Mouse (Mus musculus) layer of hippocampus, adult 2 months (tissue): ENCODE measurements around the gene Por. TPM values are rescaled to one million over a fixed set of nuclear protein-coding genes. Genes with fewer than 3 reads are reported as not detected.

Experiments
- DNase-seq, 2 experiments: peaks; one replicate each; pipeline ENCODE4 v3.0.0; 2022; ENCODE audit warnings: low spot score in 2 of 2
- H3K27ac ChIP-seq: fragments of 200-600 bp; 2 replicates; pipeline ENCODE4 v1.8.1; 2022
- H3K4me3 ChIP-seq: fragments of 200-600 bp; 2 replicates; pipeline ENCODE4 v1.8.1; 2022; ENCODE audit warnings: mild to moderate bottlenecking
- CTCF ChIP-seq: fragments of 200-600 bp; conservative IDR thresholded peaks from 2 replicates; pipeline ENCODE4 v1.8.1; 2022; ENCODE audit warnings: antibody characterized with exemption, mild to moderate bottlenecking, moderate library complexity
- long read RNA-seq, 2 experiments: library from polyadenylated mRNA; stranded (forward); transcript quantifications; one replicate each; pipeline ENCODE4 v2.0.0; 2021; ENCODE audit warnings: borderline mapping rate in 2 of 2
- total RNA-seq, 2 experiments: library from RNA; stranded (reverse); gene quantifications; 2 replicates each; pipeline ENCODE4 v1.2.3; 2021

The Por gene
- 100 to 1,000 TPM; 103 to 112 TPM for total RNA-seq
- long read RNA-seq, experiment 1, transcript Por-201 (16 exons, 2,636 nt) = major isoform, 41 of 66 reads
- long read RNA-seq, experiment 1, partial matches to known transcripts = 12 of 66 reads
- long read RNA-seq, experiment 1, other reads (novel, unspliced or antisense) = 13 of 66 reads
- long read RNA-seq, experiment 2, transcript Por-201 (16 exons, 2,636 nt) = major isoform, 44 of 78 reads
- long read RNA-seq, experiment 2, partial matches to known transcripts = 16 of 78 reads
- long read RNA-seq, experiment 2, other reads (novel, unspliced or antisense) = 18 of 78 reads

GRCm38 (mm10) chr5:135669741-135670275, at the start of gene Por:
Gene Por, plus strand, starts transcription at chr5:135670033.
- no peak within 1 kb of the TSS for H3K27ac ChIP-seq
- DNase-seq = no peak
- H3K4me3 ChIP-seq = no peak within 1 kb of the TSS
- TF ChIP-seq CTCF = no peak

GRCm38 (mm10) chr5:135620526-135620925, 49.3 kb upstream of the Por start:
- no peak overlapping the region for H3K27ac ChIP-seq
- TF ChIP-seq CTCF = no peak
- H3K4me3 ChIP-seq = no peak overlapping the region
- no peak for DNase-seq

- no peak for TF ChIP-seq CTCF
- DNase-seq = peak in 1 of 2 experiments; percentile 32
- Histone ChIP-seq H3K4me3 (no peak overlapping the region), H3K27ac (no peak overlapping the region)
These were observed 48.1 kb upstream of the Por start for GRCm38 (mm10) chr5:135621725-135622124.

- TF ChIP-seq CTCF = no peak
- no peak overlapping the region for H3K27ac ChIP-seq
- no peak for DNase-seq
- no peak overlapping the region for H3K4me3 ChIP-seq
These were observed 46.7 kb upstream of the Por start for GRCm38 (mm10) chr5:135623006-135623563.

GRCm38 (mm10) chr5:135628916-135629315, 40.9 kb upstream of the Por start:
- no peak for TF ChIP-seq CTCF
- no peak overlapping the region for H3K27ac ChIP-seq
- no peak overlapping the region for H3K4me3 ChIP-seq

GRCm38 (mm10) chr5:135629401-135629800, 40.4 kb upstream of the Por start:
- Histone ChIP-seq H3K4me3 (no peak overlapping the region), H3K27ac (no peak overlapping the region)
- no peak for DNase-seq
- no peak for TF ChIP-seq CTCF

More at GRCm38 (mm10) chr5:135628916-135629315, 40.9 kb upstream of the Por start:
- no peak for DNase-seq

- Histone ChIP-seq H3K4me3 (no peak overlapping the region), H3K27ac (no peak overlapping the region)
- TF ChIP-seq CTCF = peak; percentile 90
- DNase-seq = peak; percentile 52 to 81
These were observed 39.2 kb upstream of the Por start for GRCm38 (mm10) chr5:135630598-135630997.

GRCm38 (mm10) chr5:135632117-135632796, 37.6 kb upstream of the Por start, which contains the start of gene Rhbdd2:
Gene Rhbdd2, plus strand, starts transcription at chr5:135632618.
- peak within 1 kb of the TSS; percentile 94 for H3K27ac ChIP-seq
- peak; percentile 75 for TF ChIP-seq CTCF
- DNase-seq = peak; percentile 97

GRCm38 (mm10) chr5:135632797-135633144, 37.1 kb upstream of the Por start:
- TF ChIP-seq CTCF = no peak; the same call in 1 of the 2 replicates
- Histone ChIP-seq H3K4me3 (peak overlapping the region; percentile 91), H3K27ac (peak overlapping the region; percentile 94)
- peak in 1 of 2 experiments; percentile 25 for DNase-seq

More at GRCm38 (mm10) chr5:135632117-135632796, 37.6 kb upstream of the Por start, which contains the start of gene Rhbdd2:
- peak within 1 kb of the TSS; percentile 91 for H3K4me3 ChIP-seq

- TF ChIP-seq CTCF = no peak
- Histone ChIP-seq H3K27ac (peak overlapping the region; percentile 23; the same call in 1 of the 2 replicates), H3K4me3 (no peak overlapping the region)
- DNase-seq = no peak
These were observed 29.9 kb upstream of the Por start for GRCm38 (mm10) chr5:135639760-135640458.

- DNase-seq = no peak
These were observed 29.4 kb upstream of the Por start for GRCm38 (mm10) chr5:135640459-135640789.

GRCm38 (mm10) chr5:135641028-135641427, 28.8 kb upstream of the Por start:
- H3K27ac ChIP-seq = no peak overlapping the region
- no peak for TF ChIP-seq CTCF
- no peak overlapping the region for H3K4me3 ChIP-seq
- DNase-seq = no peak

More at GRCm38 (mm10) chr5:135640459-135640789, 29.4 kb upstream of the Por start:
- Histone ChIP-seq H3K27ac (peak overlapping the region; percentile 23; the same call in 1 of the 2 replicates), H3K4me3 (no peak overlapping the region)
- no peak for TF ChIP-seq CTCF
